Mouse (Mus musculus) cerebellum, postnatal 36 days (tissue): ENCODE results near the gene Tmem150a.

ENCODE experiments used
- DNase-seq, 2 experiments: peaks; one replicate each; pipeline ENCODE4 v3.0.0; 2021 to 2022; ENCODE audit warnings: mixed read lengths in 2 of 2

The Tmem150a gene

GRCm38 (mm10) chr6:72355066-72355911, at the start of gene Tmem150a:
Tmem150a (plus strand) TSS chr6:72355447.
- DNase-seq, result peak; percentile 60 to 67

GRCm38 (mm10) chr6:72312198-72312597, 43.0 kb upstream of the Tmem150a start:
- DNase-seq, result no peak

GRCm38 (mm10) chr6:72313124-72313867, 42.0 kb upstream of the Tmem150a start:
- DNase-seq, result no peak

- DNase-seq, result no peak
Measured at GRCm38 (mm10) chr6:72315384-72315783, 39.9 kb upstream of the Tmem150a start.

- no peak for DNase-seq
Measured at GRCm38 (mm10) chr6:72316044-72316443, 39.2 kb upstream of the Tmem150a start.

GRCm38 (mm10) chr6:72318440-72318839, 36.8 kb upstream of the Tmem150a start:
- DNase-seq, result no peak

- DNase-seq, result no peak
Measured at GRCm38 (mm10) chr6:72319019-72319418, 36.2 kb upstream of the Tmem150a start.

GRCm38 (mm10) chr6:72322936-72323335, 32.3 kb upstream of the Tmem150a start:
- DNase-seq, result no peak

- no peak for DNase-seq
Measured at GRCm38 (mm10) chr6:72323786-72324508, 31.3 kb upstream of the Tmem150a start.

- peak in 1 of 2 experiments; percentile 24 for DNase-seq
Measured at GRCm38 (mm10) chr6:72326274-72326673, 29.0 kb upstream of the Tmem150a start.

- DNase-seq, result no peak
Measured at GRCm38 (mm10) chr6:72329019-72329418, 26.2 kb upstream of the Tmem150a start.

- DNase-seq, result no peak
Measured at GRCm38 (mm10) chr6:72330133-72330532, 25.1 kb upstream of the Tmem150a start.

GRCm38 (mm10) chr6:72333111-72333510, 22.1 kb upstream of the Tmem150a start:
- DNase-seq, result no peak

GRCm38 (mm10) chr6:72340481-72340880, 14.8 kb upstream of the Tmem150a start:
- DNase-seq, result no peak

- DNase-seq, result no peak
Measured at GRCm38 (mm10) chr6:72344396-72345073, 10.7 kb upstream of the Tmem150a start.

- DNase-seq, result peak; percentile 96 to 98
Measured at GRCm38 (mm10) chr6:72345074-72345567, 10.1 kb upstream of the Tmem150a start, which contains the start of gene Usp39. Usp39 (minus strand) TSS chr6:72345184.

GRCm38 (mm10) chr6:72345633-72346032, 9.6 kb upstream of the Tmem150a start:
- DNase-seq, result no peak

- DNase-seq, result no peak
Measured at GRCm38 (mm10) chr6:72346261-72346660, 9.0 kb upstream of the Tmem150a start.

- peak; percentile 78 to 82 for DNase-seq
Measured at GRCm38 (mm10) chr6:72347166-72347941, 7.9 kb upstream of the Tmem150a start, which contains the start of gene 0610030E20Rik. 0610030E20Rik (plus strand) TSS chr6:72347317.

- DNase-seq, result no peak
Measured at GRCm38 (mm10) chr6:72348411-72348810, 6.8 kb upstream of the Tmem150a start.

- DNase-seq, result no peak
Measured at GRCm38 (mm10) chr6:72350214-72350613, 5.0 kb upstream of the Tmem150a start.
